Mouse (Mus musculus): ENCODE data around the gene Ccdc65. TPM values are rescaled to one million over a fixed set of nuclear protein-coding genes. Genes with fewer than 3 reads are reported as not detected.

The Ccdc65 gene
- 0.73 and 1.1 TPM in 2 replicates for polyA plus RNA-seq (2015; fragmentation: Nextera tagmentation; extraction: Ambion mirVana)

DNA sequence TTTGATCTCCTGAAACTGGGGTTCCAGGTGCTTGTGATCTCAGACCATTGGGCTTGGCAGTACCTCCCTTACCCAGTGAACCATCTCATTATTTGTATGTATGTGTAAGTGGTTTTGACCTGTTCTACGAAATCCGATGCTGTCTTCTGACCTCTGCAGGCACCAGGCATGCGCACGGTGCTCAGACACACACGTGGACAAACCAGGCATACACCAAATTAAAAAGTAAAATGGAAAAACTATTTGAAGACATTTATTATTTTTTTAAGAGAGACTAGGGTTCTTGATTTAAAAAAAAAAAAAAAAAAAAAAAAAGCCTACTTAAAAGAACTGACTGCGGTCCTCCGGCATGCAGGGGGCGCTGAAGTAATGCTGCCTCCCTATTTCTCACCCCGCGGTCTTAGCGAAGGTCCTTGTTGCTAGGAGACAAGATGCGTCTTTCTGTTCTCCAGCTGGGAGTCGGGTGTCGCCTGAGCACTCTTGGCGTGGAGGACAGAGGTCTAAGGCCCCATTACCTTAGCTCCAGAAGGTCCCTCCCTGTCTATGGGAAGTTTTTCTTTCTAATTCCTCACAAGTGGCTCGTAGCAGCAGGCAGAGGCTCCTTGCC lies at the start of gene Ccdc65:
Gene Ccdc65 (plus strand): TSS at position 442 of the 607 bp plus-strand sequence.
- 14% methylated on average over 16 of the region's 16 CpGs for WGBS
- Histone ChIP-seq H3K9ac (peak within 1 kb of the TSS; percentile 26; the same call in 1 of the 2 replicates), H3K4me2 (peak within 1 kb of the TSS; percentile 66), H3K27me3 (peaks cover 20% of the 10 kb centered on the region), H3K27ac (no peak within 1 kb of the TSS), H3K9me3 (replicated peaks) (no peaks in the 10 kb centered on the region), H3K4me3 (replicated peaks) (peak within 1 kb of the TSS; percentile 41), H3K36me3 (no peaks in the 10 kb centered on the region), H3K4me1 (peaks cover 12% of the 10 kb centered on the region)
- 0 out of 2 replicates have a peak, but pooled peaks have one; percentile 36 for ATAC-seq (replicated peaks; ENCODE audit: low FRiP score)

DNA sequence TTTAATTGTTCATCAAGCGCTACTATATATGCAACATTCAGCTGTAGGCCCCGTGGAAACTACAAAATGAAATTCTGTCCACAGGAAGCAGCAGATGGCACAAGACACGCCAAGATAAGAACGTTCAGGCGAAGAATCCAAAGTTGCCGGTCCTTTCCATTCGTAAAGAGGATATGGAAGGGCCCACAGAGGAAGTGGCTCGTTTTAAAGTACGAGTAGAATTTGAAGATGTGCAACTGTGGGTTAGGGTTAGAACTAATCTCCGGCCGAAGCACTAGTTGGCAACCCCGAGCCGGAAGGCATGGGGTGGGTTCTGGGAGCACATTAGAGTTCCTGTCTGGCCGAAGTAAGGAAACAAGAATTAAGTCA lies 45.8 kb upstream of the Ccdc65 start:
- no peak for ATAC-seq (replicated peaks; ENCODE audit: low FRiP score)
- Histone ChIP-seq H3K36me3 (peaks cover 31% of the 10 kb centered on the region), H3K4me2 (peak overlapping the region; percentile 76), H3K4me3 (replicated peaks) (peak overlapping the region; percentile 73), H3K9ac (peak overlapping the region; percentile 76), H3K27ac (peak overlapping the region; percentile 90), H3K9me3 (replicated peaks) (no peaks in the 10 kb centered on the region), H3K27me3 (no peaks in the 10 kb centered on the region), H3K4me1 (peaks cover 13% of the 10 kb centered on the region)
- under 1% methylated on average over 14 of the region's 14 CpGs for WGBS

DNA sequence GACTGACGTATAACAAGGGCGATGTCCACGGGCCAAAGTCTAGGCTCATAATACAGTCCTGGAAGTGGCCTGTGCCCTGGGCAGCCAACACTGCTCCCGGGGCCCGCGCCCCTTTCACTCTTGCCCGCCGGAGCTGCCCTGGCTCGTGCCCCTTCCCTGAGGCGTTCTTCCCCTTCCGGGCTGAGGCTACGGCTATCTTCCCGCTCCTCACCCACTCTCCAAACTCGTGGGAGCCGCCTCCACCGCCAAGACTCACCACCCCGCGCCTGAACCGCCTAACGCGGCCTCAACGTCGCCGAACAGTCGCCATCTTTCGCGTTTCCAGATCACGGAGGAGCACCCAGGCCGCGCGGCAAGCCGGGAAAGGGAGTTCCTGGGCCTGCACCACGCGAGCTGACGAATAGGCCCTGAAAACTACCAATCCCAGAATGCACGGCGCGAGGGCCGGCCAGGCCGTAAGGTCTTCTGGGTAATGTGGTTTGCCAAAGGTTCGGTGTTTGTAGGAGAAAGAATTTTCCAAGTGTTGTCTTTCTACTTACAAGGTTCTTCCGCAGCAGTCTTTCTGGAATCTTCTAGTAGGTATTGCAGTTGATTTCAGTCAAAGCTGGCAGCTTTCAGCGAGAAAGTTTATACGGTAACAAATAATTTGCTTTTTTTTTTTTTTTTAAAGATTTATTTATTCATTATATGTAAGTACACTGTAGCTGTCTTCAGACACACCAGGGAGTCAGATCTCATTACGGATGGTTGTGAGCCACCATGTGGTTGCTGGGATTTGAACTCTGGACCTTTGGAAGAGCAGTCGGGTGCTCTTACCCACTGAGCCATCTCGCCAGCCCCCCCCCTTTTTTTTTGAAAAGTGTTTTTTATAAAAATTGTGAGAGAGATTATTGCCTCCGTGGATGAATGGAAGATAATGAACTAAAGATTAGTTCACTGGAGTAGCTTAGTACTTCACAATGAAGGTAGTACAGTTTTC lies 45.2 kb upstream of the Ccdc65 start, which contains the start of gene Ddx23:
Gene Ddx23 (minus strand): TSS at position 328 of the 979 bp plus-strand sequence.
- Histone ChIP-seq H3K4me2 (peak within 1 kb of the TSS; percentile 76), H3K9me3 (replicated peaks) (no peaks in the 10 kb centered on the region), H3K36me3 (peaks cover 25% of the 10 kb centered on the region), H3K4me1 (peaks cover 13% of the 10 kb centered on the region), H3K27me3 (no peaks in the 10 kb centered on the region), H3K27ac (peak within 1 kb of the TSS; percentile 90), H3K4me3 (replicated peaks) (peak within 1 kb of the TSS; percentile 73), H3K9ac (peak within 1 kb of the TSS; percentile 76)
- WGBS, result 4% methylated on average over 48 of the region's 48 CpGs
- peak; percentile 97 for ATAC-seq (replicated peaks; ENCODE audit: low FRiP score)

DNA sequence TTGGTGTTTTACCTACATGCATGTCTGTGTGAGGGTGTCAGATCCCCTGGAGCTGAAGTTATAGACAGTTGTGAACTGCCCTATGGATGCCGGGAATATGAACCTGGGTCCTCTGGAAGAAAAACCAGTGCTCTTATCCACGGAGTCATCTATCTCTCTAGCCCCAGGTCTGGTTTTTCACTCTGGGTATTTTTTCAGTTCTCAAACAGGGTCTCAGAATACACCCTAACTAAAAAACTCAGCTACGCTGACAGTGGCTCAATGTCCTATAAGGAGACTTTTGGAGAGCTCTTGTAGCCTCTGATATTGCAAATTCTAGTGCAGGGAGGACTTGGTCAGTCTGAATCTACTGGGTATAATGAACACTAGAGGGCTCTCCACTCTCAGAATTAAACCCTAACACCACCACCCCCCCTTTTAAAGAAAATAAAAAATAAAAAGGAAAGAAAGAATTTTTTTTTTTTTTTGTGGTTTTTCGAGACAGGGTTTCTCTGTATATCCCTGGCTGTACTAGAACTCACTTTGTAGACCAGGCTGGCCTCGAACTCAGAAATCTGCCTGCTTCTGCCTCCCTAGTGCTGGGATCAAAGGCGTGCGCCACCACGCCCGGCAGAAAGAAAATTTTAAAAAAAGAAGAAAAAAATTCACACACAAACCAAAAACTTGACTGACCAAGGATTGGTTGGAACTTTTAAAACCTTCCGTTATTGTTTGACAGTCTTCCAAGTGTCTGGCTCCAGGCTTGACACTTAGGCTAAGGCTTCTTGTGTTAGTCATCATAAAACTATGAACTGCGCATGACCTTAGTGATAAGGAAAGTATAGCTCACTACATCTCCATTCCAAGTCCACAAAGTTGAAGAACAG lies 43.7 kb upstream of the Ccdc65 start:
- 81% methylated on average over 11 of the region's 11 CpGs for WGBS
- Histone ChIP-seq H3K9ac (no peak overlapping the region), H3K9me3 (replicated peaks) (no peaks in the 10 kb centered on the region), H3K27me3 (no peaks in the 10 kb centered on the region), H3K27ac (no peak overlapping the region), H3K4me2 (no peak overlapping the region), H3K4me1 (peaks cover 13% of the 10 kb centered on the region), H3K36me3 (peaks cover 11% of the 10 kb centered on the region; the same call in 1 of the 2 replicates), H3K4me3 (replicated peaks) (no peak overlapping the region)
- ATAC-seq (replicated peaks; ENCODE audit: low FRiP score), result no peak

DNA sequence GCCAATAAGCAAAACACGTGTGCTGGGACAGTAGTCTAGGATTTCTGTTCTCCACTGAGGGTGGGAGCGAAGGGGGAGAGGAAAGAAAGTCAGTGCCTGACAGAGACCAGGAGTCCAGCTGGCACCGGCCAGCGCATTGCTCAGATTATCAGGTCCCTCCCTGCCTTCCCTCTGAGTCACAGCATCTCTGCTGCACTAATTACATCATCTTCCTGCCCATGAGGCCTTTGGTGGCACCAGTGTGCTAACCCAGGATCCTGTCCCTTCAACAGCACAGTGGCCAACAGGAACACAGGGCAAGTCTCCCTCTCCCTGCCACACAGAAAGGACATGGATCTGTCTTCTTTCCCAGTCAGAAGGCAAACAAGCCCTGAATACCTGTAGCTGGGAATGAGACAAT lies 35.4 kb upstream of the Ccdc65 start:
- H3K9ac ChIP-seq, result no peak overlapping the region
- H3K4me2 ChIP-seq, result no peak overlapping the region
- H3K27ac ChIP-seq, result no peak overlapping the region
- peaks cover 51% of the 10 kb centered on the region for H3K27me3 ChIP-seq
- H3K36me3 ChIP-seq, result no peaks in the 10 kb centered on the region
- WGBS, result 70% methylated on average over 4 of the region's 4 CpGs
- H3K4me1 ChIP-seq, result peaks cover 33% of the 10 kb centered on the region
- H3K9me3 ChIP-seq (replicated peaks), result no peaks in the 10 kb centered on the region
- no peak for ATAC-seq (replicated peaks; ENCODE audit: low FRiP score)
- no peak overlapping the region for H3K4me3 ChIP-seq (replicated peaks)

DNA sequence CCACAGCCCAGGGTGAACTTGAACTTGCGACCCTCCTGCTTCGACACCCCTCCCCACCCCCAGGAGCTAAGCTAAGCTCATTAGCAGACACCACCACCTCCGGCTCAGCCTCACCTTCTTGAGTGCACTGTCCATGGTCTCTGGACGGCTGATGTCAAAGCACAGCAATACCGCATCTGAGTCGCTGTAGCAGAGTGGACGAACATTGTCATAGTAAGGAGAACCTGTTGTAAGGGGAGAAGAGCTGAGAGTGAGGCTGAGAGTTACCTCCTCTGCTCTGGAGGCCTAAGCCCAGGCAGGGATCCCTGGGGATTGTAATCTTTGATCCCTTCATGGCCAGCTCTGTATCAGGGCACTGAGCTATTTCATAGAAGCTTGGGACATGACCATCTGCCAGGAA lies 34.3 kb upstream of the Ccdc65 start:
- no peak overlapping the region for H3K4me2 ChIP-seq
- no peak overlapping the region for H3K27ac ChIP-seq
- 82% methylated on average over 7 of the region's 7 CpGs for WGBS
- ATAC-seq (replicated peaks; ENCODE audit: low FRiP score), result no peak
- H3K4me3 ChIP-seq (replicated peaks), result no peak overlapping the region
- H3K9me3 ChIP-seq (replicated peaks), result no peaks in the 10 kb centered on the region
- no peak overlapping the region for H3K9ac ChIP-seq
- H3K36me3 ChIP-seq, result no peaks in the 10 kb centered on the region
- H3K4me1 ChIP-seq, result peaks cover 34% of the 10 kb centered on the region
- H3K27me3 ChIP-seq, result peaks cover 54% of the 10 kb centered on the region

DNA sequence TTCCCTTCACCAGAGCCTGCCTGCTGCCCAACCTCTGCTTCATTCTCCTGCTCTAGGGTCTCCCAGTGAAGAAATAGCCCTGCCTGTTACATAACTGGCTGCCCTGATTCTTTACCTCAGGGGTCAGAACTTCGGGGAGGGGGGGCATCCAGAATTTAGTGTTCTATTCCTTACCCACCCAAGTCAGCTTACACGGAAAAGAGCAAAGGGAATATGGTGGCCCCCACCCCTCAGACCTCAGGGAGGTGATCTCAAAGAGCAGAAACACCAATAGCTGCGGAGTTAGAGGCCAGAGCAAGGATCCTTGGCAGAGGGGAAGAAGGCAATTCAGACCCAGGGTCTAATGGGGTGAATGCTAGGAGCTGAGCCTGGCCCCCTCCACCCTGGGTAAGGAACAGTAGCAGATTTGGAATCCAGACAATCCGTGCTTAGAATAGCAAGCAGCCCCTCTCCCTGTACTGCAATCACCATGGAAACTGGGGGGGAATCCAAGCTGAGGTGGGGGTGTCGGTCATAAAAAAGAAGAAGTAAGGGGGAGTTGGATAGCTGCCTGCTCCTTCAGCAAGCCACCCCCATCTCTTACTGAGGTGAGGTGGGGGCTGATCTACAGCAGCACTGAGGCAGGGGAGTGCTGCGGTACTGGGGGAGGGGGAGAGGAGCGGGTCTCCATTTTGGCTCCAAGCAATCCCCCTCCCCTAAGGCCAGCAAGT lies 33.6 kb upstream of the Ccdc65 start:
- Histone ChIP-seq H3K27ac (no peak overlapping the region), H3K9ac (no peak overlapping the region), H3K4me1 (peaks cover 34% of the 10 kb centered on the region), H3K4me2 (peak overlapping the region; percentile 70), H3K9me3 (replicated peaks) (no peaks in the 10 kb centered on the region), H3K36me3 (no peaks in the 10 kb centered on the region), H3K27me3 (peaks cover 60% of the 10 kb centered on the region), H3K4me3 (replicated peaks) (no peak overlapping the region)
- WGBS, result 17% methylated on average over 7 of the region's 7 CpGs
- no peak for ATAC-seq (replicated peaks; ENCODE audit: low FRiP score)

DNA sequence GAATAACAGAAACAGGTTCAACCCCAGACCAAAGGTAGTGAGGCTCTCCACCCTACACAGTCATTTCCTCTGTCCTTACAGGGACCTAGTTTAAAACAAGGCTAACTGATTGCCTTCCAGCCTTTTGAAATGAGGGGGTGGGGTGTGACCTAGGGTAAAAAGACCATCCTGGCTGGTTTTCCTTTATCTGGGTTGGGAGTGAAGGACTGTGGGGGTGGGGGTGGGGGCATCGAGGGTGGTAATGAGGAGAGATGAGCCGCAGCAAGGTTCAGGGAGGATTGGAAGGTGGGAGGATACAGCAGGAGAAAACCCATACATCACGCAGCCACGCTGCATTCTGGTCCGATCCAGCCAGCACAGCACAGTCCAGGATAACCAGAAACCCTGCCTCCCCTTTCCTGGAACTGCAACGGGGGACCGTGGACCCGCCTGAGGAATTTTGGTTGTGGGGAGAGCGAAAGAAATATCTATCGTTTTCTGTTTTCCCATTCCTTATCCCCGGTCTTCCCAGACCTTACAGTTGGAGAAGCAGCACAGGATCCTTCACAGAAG lies 32.9 kb upstream of the Ccdc65 start:
- H3K9me3 ChIP-seq (replicated peaks), result no peaks in the 10 kb centered on the region
- no peak overlapping the region for H3K9ac ChIP-seq
- H3K27me3 ChIP-seq, result peaks cover 63% of the 10 kb centered on the region
- 9% methylated on average over 11 of the region's 11 CpGs for WGBS
- no peaks in the 10 kb centered on the region for H3K36me3 ChIP-seq
- H3K4me2 ChIP-seq, result peak overlapping the region; percentile 70
- H3K4me1 ChIP-seq, result peaks cover 34% of the 10 kb centered on the region
- H3K4me3 ChIP-seq (replicated peaks), result peak overlapping the region; percentile 38
- no peak overlapping the region for H3K27ac ChIP-seq
- ATAC-seq (replicated peaks; ENCODE audit: low FRiP score), result no peak

DNA sequence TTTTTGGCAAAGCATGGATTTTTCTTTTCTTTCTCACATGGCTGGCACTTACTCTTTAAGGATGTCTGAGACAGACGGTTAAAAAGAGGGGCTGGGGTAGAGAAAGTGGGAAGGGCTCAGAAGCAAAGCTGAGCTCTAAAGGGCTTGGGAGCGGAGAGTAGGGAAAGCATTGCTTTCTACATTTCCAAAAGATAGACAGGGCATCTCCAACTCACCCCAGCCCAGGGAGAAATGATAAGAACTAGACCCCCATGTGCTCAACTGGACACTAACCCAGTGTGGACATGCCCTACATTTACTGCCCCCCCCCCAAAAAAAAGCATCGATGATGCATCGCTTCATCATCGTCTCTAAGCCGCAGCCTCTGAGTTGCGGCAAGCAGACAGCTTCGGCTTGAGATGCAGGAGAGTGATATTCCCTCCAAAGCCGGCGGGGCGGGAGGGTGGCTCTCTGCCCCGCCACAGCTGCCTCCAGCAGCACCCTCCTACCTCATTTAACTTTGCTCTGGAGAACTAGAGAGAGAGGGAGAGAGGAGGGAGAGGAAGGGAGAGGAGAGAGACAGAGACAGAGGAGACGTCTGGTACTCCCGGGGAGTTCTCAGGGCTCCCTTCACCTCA lies 32.3 kb upstream of the Ccdc65 start:
- H3K4me3 ChIP-seq (replicated peaks), result peak overlapping the region; percentile 38
- no peaks in the 10 kb centered on the region for H3K9me3 ChIP-seq (replicated peaks)
- peaks cover 60% of the 10 kb centered on the region for H3K27me3 ChIP-seq
- H3K9ac ChIP-seq, result no peak overlapping the region
- peaks cover 34% of the 10 kb centered on the region for H3K4me1 ChIP-seq
- H3K27ac ChIP-seq, result no peak overlapping the region
- H3K36me3 ChIP-seq, result no peaks in the 10 kb centered on the region
- ATAC-seq (replicated peaks; ENCODE audit: low FRiP score), result no peak
- WGBS, result 3% methylated on average over 14 of the region's 14 CpGs
- peak overlapping the region; percentile 70 for H3K4me2 ChIP-seq

DNA sequence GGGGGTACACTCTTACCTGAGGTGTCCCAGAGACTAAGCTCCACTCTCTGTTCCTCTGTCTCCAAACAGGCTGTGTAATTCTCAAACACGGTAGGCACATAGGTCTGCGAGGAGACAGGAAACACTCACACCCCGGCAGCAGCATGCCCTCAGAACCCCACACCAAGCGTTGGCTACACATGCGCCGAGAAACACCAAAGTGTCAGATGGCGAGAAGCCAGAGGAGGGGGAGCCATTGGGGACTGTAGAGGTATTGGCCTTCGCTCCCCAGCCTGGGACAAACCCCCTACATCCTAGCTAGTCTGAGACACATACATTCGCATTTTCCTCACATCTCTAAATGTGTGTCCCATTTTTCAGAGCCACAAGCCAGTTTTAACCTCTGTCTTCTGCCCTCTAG lies 31.5 kb upstream of the Ccdc65 start:
- Histone ChIP-seq H3K4me3 (replicated peaks) (peak overlapping the region; percentile 38), H3K9me3 (replicated peaks) (no peaks in the 10 kb centered on the region), H3K4me1 (peaks cover 34% of the 10 kb centered on the region), H3K27ac (no peak overlapping the region), H3K9ac (no peak overlapping the region), H3K36me3 (no peaks in the 10 kb centered on the region), H3K4me2 (peak overlapping the region; percentile 70), H3K27me3 (peaks cover 67% of the 10 kb centered on the region)
- ATAC-seq (replicated peaks; ENCODE audit: low FRiP score), result no peak
- 2% methylated on average over 9 of the region's 9 CpGs for WGBS

Measured in kidney, embryonic 15.5 days (tissue).